Mouse (Mus musculus): ENCODE measurements at regions not wholly inside any gene's neighbourhood (a gene's known extent, or its start where the extent isn't known, plus 50 kb on each side); places are given as distances from the start of the nearest gene placed in this dataset.

DNA sequence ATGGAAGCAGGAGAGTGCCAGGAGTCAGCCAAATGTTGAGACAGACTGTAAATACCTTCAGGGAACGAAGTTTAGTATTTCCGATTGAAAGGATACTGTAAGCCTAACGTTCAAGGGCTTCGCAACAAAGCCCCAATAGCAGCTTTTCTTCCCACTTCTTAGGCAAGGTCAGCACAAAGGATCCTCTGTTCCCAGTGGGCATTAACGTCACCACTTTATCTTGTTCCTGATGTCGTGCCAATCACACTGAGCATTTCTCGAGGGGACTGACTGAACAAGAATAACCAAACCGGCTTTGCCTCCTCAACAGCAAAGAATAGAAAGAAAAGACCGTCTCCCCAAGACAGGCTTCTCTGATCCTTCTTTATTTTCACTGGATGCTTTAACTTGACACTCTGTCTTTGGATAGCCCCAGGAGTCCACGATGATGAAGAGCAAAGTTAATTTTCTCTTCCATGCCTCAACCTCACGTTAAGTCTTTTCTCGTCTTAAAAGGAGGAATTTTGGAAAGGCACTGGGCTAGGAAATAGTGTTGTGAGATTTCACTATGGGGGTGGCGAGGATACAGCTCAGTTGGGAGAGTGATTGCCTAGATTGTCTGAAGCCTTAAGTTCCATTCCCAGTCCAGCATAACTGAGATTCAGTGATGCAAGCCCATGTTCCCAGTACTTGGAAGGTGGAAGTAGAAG is 57.5 kb upstream of the Cxcr4 start:
- peak; percentile 26 for DNase-seq (ENCODE audit: low spot score)
- intact Hi-C loops (cut with DNase I): no loop called here

DNA sequence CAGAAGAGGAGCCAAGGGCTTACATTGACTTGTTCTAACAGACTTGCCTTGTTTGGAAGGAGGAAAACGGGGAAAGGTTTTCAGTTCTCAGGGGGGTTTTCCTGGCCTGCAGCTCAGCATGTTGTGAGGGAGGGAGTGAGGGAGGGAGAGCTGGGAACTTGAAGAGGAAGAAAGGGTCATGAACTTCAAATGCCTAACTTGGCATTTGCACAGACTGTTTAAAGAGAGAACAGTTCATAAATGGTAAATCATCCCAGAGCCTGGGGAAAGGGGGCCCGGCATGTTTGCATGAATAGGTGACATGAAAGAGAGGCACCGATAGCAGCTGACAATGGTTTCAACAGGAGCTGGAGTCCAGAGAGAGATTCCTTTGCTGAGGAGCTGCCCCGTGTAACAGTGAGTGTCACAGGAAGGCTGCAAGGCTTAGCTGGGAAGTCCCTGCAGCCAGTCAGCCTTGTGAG is 51.3 kb upstream of the Cxcr4 start:
- DNase-seq (ENCODE audit: low spot score): no peak
- intact Hi-C loops (cut with DNase I): no loop called here

DNA sequence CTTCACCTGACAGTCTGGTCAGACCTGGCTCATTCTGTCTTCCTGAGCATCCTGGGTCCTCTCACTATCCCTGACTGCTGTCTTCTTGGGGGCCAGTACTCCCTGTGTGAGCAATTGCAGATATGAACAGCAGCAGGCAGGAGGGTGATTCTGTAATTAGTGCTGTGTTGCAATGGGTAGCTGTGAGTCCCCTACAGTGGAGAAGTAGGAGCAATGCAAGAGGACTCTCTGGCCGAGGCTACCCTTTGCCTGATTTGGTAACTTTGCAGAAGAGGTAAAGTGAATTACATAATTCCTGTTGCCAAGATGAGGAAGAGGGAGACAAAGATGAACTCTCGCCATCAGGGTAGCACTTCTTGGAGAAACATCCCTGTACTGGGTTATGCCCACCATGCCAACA is 50.1 kb upstream of the Cxcr4 start:
- intact Hi-C loops (cut with DNase I): no loop called here
- no peak for DNase-seq (ENCODE audit: low spot score)
